Mouse (Mus musculus) lung, adult 18-20 months (tissue): Measurements from ENCODE around the gene Gm26897.

Source experiments
- DNase-seq, 2 experiments: peaks; one replicate each; pipeline ENCODE4 v3.0.0; 2022; ENCODE audit warnings: mixed read lengths in 2 of 2

The Gm26897 gene

DNA sequence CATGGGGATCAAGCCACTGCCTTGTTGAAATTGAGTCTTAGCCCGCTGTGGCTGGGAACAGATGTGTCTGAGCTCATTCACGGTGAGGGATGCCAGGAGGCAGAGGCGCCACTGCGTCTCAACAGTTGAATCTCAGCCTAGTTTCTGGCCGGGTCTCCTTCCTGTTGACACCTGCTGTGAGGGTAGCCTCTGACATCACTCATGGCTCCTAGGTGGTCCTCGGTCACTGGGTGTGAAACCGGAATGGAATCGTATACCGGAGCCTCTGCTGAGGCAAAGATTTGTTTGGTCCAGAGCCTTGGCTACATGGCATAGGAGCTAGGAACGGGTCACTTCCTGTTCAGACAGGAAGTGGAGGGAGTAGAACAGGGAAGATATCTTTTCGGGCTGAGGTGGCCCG, at the start of gene Gm26897:
TSS of gene Gm26897 (plus strand) at position 74 of the 400 bp plus-strand sequence.
- DNase-seq = no peak

DNA sequence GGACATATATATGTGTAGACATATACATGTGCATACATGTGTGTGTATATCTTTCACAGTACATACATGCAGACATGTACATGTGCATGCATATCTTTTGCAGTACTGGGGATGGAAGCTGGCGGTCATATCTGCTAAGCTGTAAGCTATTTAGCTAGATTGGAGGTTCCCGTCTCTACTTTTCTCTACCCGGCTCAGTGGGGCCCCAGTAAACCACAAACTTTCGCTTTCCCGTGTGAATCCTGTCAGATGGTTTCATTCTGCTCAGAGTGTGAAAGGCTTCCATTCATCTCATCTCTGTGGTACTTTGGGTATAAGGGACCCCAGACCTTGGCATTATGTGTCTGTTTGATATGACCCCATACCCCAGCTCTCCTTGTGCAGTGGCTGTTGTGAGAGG, 46.4 kb upstream of the Gm26897 start:
- DNase-seq = no peak

DNA sequence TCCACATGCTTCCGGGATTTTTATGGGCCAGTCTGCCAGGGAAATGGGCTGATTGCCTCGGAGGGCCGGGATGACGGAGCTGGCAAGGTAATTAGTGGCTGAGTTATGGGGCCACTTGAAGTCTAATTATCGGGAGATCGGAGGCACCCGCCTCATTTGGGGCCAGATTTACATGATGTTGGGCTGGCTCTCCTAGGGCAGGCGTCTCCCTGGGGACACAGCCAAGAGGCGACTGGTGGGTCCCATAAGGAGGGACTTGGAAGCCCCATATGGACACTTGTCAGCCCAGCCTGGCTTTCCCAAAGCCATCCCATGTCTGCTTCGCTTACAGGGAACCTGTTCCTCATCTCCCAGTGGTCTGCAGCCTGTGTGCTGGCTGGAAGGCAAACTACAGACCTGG, 45.1 kb upstream of the Gm26897 start:
- DNase-seq = no peak

DNA sequence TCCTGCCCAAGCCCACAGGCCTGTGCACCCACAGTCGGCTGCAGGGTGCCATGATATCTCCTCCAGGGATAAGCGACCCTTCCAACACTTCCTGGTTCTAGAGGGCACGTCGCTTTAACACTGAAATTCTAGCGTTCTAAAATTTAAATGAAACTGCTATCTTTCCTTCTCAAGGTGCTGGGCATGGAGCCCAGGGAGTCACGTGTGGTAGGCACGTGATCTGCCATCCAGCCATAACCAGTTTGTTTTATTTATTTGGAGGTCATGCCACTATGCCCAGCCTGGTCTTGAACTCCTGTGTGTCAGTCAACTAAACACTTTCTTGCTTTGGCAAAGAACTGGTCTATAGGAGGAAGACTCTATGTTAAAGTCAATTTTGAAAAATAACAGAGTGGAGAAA, 35.7 kb upstream of the Gm26897 start:
- no peak for DNase-seq

DNA sequence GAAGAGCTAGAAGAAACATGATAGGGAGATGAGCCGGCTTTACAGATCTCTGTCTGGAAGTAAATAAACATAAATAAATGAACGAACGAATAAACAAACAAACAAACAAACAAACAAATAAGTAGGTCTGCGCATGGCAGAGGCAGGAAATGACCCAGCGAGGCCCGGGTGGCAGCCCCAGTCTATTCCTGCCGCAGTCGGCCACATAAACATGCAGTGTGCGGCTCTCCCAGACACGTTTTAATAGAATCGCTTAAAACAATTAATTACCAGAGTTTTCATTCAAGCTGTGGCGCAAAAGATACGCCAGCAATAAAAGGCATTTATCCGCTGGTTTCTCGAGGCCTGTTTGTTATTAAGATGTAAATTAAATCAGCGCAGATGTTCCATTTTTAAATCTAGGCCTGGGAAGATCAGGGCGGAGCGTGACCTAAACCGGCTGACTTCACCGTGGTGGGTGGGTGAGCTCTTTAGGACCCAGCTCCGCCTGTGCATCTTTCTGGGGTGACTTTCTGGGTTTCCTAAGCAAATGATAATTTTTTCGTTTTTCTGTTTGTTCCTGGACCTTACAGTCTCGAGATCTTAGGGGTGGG, 33.9 kb upstream of the Gm26897 start:
- DNase-seq = no peak

DNA sequence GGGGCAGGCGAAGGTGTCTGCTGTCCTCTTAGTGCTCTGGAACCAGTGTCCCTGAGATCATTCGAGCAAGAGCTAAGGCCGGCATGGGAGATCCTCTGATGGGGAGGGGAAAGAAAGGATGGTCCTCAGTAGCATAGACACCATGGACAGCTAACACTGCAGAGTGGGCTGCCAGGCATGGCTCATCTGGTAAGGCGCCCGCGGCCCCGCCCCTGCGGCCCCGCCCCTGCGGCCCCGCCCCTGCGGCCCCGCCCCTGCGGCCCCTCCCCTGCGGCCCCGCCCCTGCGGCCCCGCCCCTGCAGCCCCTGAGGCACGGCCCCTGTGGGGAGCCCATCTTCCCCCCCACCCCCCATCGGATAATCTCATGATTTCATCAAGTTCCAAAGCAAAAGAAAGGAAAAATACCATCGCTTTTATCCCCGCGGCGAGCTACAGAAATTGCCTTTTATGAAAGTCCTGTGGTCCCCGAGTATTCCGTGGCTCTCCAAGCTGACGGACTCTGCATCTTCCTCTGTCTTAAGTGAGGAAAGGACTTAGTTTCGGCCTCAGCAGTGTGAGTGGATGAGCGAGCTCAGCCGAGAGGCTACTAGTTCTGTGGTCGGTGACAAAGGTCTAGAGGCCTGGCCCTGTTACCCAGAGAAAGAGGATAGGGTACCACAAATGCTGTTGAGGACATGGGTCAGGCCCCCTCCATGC, 31.9 kb upstream of the Gm26897 start:
- no peak for DNase-seq

DNA sequence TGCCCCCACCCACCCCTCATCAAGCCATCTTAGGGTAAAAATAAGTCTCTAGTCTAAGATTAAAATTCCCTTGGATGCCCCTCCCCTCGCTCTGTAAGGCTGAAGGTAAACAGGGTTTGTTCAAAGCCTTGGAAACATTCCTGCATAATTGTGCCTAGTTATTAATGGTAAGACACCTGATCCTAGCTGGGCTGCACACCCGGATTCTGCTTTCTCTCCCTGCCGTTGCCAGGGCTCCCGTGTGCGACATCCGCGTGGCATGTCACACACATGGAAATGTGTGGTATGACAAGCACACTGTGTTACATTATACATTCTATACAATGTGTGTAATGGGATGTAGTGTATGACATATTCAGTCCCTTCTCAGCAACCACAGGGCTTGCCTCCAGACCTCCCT, 30.1 kb upstream of the Gm26897 start:
- DNase-seq = no peak

DNA sequence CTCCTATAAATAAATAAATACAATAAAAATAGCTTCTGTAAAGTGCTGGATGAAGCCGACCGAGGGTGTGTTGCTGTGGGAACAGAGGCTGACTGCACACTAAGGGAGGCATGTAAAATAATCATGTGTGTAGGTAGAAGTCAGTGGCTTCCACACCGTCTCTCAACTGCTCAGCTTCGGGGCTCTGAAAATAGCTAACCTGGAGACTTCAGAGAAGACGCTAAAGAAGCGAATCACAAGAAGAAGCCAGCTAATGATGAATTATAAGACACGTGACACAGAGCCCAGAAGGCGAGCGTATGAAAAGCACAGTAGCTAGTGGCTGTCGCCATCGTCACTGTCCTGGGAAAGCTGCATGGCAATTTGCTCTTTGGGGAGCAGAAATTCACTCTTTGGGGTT, 29.4 kb upstream of the Gm26897 start:
- no peak for DNase-seq

DNA sequence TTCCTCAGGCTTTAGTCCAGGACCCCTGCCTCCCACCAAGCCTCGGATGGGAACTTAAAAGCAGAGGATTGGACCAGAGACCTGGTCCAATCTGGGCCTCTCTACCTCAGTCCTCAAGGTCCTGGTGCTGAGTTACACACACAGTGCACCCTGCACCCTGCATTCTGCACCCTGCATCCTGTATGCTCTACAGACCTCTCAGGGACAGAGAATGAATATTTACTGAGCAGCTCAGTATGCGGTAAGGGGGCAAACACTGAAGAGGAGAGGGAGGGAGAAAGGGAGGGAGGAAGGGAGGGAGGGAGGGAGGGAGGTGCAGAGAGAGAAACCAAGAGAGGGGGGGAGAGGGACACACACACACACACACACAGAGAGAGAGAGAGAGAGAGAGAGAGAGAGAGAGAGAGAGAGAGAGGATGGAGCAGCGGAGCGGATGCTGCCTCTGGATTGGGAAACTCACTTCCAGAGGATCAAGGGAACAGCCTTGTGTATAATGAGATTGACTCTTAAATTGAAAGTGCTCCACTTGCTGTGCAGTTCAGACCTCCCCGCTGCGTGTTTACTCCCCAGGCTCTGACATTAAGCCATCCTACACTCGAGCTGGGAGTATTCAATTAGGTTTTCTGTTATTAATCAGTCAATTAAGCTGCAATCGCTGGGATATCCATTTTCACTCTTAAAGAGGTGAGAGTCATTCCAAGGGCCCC, 24.4 kb upstream of the Gm26897 start:
- DNase-seq = no peak

DNA sequence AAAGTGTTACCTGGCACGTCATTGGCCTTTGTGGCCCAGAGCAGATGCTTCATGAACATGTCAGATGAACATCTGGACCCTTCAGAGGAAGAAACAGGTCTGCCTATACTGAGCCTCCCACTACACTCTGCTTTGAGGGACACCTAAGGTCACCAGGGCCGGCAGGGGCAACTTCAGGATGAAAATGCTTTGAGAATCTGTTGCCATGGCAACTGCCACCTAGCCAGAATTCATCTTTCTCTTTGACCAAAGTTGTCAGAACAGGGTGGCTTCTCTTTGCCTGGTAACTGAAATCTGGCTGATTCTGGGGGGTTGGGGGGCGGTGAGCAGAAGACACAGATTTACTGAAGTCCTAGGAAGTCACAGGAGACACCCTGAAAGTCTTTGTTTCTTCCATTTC, 14.7 kb upstream of the Gm26897 start:
- DNase-seq = no peak

DNA sequence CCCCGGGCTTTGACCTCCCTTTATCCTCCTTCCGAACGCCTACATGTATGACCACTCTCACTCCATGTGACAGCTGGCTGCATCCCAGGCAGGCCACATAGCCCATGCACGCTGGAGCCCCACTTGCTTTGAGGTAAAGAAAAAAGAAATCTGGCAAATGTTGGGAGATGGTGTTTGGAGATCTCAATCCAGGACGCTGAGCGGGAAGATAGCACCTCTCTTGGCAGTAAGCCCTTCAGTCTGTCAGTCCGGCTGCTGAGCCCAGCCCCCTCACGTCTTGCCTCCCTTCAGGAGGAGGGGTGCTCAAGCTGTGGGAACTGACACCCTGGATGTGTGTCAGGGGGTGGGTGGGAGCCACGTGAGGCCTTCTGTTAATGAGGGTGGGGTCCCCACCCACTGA, 13.0 kb upstream of the Gm26897 start:
- no peak for DNase-seq

DNA sequence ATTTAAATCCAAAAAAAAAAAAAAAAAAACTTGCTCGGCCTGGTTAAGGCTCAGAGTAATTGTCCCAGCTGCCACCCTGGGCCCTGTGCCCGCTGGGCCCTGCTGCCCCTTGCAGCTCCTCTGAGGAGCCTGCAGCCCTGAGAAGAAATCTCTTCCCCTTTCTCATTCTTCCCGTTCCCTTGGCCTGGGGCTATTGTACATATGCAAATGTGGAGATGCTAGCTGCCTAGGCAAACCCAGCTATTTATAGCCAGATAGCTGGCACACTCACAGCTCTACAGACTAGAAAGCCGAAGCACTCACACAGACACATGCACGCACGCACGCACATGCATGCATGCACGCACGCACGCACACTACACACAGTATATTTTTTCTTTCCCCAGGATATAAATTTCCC, 9.0 kb upstream of the Gm26897 start:
- DNase-seq = no peak

DNA sequence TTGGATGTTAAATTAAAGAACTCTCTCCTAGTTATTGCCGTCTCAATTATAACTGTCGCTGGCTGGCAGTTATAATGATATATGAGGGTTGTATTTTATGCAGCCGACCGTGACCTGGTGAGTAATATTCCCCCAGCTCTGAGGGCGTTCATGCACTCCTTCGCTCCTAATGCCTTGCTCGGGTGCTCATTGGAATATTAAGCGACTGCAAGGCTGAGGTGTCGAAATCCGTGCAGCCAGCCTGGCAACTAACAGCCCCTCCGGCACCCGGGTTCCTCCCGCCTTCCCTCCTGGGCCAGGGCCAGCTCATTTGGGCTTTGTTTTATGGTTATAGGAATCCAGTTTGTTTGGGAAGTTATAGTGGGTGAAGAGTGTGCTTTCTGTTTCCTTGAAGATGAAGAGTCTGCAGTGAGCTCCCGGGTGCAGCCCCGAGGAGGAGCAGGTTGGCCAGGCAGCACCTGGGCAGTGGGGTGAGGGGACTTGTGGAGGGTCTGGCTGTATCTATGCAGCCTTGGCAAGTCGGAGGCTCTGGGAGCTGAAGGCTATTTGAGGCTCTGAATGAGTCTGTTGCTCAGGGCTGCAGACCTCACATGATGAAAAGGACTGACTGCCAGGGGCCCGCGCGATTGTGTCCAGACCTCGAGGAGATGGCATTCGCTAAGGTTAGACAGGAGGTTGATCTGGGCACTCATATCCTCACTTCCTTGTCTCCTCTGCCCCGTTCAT, 8.4 kb upstream of the Gm26897 start:
- no peak for DNase-seq

DNA sequence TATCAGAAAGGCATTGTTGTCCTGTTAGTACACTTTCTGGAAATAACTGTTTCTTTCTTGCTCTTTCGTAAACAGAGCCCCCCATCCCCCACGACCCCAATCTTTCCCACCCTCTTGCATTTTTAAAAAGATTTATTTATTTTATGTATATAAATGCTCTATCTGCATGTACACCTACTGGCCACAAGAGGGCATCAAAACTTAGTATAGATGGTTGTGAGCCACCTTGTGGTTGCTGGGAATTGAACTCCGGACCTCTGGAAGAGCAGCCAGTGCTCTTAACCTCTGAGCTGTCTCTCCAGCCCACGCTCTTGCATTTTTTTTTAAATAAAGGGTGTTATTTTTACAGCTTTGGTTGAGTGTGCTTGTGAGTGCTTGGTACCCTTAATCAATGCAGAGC, 5.3 kb upstream of the Gm26897 start:
- no peak for DNase-seq

DNA sequence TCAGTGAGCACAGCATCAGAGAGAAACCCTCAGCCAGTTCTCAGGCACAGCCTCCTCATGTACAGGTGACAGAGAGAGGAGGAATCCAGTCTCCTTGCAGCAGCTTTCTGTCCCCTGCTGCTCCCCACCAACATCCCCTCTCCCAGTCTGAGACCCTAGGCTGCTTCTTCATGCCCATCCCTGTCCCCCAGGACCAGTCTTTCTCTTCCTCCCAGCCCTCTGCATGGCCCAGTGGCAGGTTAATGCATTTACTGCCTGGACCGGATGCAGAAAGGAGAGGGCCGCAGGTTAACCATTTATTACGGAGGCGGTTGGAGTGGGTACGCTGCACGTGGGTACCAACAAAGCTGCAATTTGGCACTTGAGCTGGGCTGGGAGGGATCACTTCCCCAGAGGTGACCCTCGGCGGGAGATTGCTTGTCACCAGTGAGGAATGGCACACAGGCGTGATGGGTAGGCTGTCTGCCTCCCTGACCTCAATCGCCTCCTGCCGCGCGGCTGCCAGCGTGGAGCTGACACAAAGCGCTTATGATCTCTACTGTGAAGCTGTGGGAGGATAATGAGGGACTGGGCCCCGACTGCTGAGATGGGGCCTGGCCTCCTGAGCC, 3.1 kb upstream of the Gm26897 start:
- DNase-seq = no peak

DNA sequence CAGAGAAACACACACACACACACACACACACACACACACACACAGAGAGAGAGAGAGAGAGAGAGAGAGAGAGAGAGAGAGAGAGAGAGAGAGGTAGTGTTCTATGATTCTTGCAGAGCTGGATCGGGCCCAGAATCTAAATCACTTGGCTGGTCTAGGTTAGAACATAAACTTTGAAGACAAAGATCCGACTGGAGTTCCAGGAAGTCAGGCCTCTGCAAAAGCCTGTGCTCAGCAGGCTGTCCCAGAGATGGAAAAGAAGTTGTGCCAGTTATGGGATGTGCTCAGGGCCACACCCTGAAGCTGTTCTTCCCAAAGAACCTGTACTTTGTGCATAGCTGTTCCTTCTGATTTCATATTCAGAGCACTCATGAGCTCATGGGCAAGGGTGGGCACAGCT, 1.5 kb upstream of the Gm26897 start:
- no peak for DNase-seq

DNA sequence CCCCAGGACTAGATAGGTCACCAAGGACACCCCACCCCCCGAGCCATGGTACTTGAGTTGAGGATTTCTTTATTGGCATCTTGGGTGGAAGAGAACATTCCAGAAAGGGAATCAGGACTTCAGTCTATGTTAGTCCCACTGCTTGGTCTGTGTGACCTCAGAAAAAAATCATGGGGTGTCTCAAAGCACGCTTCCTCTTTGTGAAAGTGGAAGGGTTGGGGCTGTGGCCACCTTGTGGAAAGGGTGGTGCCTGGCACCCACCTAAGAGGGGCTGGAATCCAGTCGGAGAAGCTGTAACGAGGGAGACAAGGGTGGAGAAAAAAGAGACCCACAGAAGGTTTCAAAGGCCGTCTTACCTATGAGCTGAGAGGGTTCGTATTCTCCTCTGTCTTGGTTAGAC, 5.8 kb downstream of the Gm26897 start:
- no peak for DNase-seq

DNA sequence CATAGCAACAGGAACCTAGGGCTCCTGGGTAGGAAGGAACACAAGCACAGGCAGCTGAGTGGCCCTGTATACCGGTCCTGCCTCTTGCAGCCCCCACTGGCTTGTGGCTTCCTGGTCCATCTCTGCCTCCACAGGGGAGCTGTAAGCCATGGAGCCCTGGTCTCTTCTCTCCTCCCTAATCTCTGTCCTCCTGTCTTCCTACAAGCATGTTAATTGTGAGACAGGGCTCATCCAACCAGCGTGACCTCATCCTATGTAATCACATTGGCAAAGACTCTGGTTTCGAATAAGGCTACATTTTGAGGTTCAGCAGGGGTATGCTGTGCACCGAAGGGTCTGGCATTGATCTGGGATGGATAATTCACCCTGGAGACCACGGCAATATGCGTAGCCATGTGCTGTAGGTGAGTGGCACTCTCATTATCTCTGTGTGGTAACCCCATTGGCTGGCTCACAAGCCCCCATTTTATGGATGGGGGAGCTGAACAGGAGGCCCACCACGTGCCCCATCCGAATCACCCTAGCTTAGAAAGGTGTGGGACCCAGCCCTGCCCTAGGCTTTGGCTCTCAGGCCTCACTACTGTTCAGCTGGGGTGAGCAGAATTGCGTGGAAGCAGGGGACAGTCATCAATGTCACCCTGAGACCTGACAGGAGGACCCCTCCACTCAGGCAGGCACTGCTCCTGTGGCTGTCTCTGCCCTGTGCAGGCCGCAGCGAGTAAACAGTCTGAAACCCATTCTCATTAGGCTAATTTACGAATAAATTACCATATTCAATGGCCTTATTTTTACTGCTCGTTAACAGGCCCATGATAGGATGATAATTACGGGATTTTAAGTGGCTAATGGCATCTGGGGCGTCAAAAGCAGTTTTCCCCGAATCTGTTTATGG, 6.9 kb downstream of the Gm26897 start:
- no peak for DNase-seq

DNA sequence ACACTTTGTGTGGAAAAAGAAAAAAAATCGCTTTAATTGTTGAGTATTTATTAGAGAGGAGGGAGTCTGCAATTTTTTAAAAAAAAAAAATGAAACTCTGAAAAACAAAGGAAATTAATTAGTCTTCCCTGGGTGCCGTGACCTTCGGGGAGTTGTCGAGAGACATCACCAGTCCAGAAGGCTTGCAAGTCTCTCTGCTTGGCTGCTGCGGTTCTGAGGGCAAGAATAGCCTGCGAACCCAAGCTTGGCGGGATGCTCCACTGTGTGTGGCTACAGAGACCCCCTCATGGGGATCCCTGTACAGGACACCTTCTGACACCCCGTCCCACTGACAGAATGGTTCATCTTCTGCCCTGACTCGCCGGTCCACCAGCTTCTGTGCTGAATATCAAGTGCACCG, 7.6 kb downstream of the Gm26897 start:
- DNase-seq = no peak

DNA sequence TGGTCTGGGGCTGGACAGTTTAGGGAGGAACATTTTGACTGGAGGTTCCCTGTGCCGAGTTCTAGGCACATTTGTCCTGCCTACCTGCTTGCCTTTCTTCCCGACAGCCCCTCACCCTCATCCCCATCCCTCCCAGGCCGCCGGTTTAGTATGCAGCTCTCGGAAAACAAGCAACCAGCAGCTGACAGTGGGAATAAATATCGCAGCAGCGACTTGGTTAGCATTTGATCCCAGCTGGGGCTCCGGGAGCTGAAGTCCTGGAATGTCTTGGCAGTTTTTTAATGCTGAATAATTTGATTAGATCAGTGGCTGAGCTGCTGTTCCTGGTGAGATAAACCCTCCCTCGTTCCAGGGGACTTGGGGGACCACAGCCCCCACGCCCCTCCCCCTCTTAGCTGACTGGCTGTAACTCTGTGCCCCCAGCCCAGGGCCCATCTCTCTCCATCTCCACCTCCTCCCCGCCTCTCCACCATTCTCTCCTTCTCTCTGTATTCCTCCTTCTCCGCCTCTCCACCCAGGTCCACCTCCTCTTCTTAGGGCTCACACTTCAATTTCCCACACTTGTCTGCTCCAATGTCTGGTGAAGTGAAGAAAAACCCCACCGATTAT, 8.7 kb downstream of the Gm26897 start:
- no peak for DNase-seq

DNA sequence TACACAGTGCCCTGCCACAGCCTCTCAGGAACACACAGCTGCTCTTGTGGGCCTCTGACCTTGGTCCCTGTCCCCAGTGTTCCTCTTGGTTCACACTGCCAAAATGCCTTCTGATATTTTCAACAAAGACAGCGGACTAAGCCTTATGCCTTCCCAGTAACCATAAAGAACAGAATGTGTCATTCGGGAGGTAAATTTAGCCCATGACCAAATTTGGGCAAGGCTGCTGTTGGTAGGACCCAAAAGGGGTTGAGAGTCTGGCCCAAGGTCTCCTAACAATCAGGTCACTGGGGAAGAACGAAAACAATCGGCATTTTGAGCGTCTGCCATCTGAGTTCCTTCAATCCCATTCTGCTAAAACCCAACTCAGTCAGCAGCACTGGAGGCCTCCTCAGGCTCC, 15.9 kb downstream of the Gm26897 start:
- DNase-seq = no peak

DNA sequence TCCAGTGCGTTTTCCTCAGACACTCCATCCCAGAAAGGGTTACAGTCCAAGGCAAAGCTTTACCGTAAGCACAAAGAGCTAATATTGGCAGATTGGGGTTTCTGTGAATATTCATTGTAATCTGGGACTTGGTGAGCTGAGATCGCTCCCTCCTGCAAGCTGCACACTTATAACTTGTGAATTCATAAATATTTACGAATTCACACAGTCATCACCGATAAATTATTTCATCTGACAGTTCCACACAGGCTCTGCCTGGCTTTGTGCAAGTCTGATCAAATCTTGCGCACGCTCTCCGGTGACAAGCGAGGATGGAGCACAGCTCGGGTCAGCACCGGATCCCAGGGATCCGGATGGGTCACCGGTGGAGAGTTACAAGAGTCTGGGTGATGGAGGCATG, 16.4 kb downstream of the Gm26897 start:
- no peak for DNase-seq
